Mouse (Mus musculus) bone marrow, adult 2 months (tissue): ENCODE results near the gene Bag3.

Experiments used
- CTCF ChIP-seq: fragments of 200-500 bp; IDR thresholded peaks from 2 replicates; pipeline ENCODE4 v1.5.1; 2011; ENCODE audit warnings: low read length, control low read depth; ENCODE audit not compliant: control insufficient read depth, insufficient read depth
- POLR2A ChIP-seq: fragments of 200-500 bp; IDR thresholded peaks from 2 replicates; pipeline ENCODE4 v1.6.1; 2011; ENCODE audit warnings: low read depth, mild to moderate bottlenecking, control low read depth, low read length, borderline replicate concordance; ENCODE audit not compliant: control insufficient read depth

GRCm38 (mm10) chr7:128581864-128582484 lies 58.6 kb downstream of the Bag3 start:
- TF ChIP-seq CTCF = no peak
- no peak for TF ChIP-seq POLR2A
